Mouse (Mus musculus): ENCODE data around the gene Olfr376.

Gene Olfr376

DNA sequence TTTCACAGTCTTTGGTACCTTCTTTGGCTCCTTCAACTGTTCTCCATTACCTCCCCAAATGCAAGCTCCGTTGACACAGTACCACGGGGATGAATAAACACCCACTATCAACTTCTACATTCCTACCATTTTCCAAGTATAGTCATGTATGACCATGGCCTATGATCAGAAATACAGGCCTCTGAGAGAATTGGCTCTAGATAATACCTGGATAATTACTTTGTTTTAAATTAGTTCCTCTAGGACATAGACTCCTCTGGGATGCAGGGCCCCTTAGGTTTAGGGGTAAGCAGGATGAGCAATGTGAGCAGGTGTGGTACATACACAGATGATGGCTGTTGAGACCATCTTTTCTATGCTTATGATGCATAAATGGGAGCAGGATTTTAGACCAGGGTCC, at the start of gene Olfr376:
Olfr376 (plus strand) TSS at position 301 of the 400 bp plus-strand sequence.
- no peak for DNase-seq (ENCODE audit: low read depth)

DNA sequence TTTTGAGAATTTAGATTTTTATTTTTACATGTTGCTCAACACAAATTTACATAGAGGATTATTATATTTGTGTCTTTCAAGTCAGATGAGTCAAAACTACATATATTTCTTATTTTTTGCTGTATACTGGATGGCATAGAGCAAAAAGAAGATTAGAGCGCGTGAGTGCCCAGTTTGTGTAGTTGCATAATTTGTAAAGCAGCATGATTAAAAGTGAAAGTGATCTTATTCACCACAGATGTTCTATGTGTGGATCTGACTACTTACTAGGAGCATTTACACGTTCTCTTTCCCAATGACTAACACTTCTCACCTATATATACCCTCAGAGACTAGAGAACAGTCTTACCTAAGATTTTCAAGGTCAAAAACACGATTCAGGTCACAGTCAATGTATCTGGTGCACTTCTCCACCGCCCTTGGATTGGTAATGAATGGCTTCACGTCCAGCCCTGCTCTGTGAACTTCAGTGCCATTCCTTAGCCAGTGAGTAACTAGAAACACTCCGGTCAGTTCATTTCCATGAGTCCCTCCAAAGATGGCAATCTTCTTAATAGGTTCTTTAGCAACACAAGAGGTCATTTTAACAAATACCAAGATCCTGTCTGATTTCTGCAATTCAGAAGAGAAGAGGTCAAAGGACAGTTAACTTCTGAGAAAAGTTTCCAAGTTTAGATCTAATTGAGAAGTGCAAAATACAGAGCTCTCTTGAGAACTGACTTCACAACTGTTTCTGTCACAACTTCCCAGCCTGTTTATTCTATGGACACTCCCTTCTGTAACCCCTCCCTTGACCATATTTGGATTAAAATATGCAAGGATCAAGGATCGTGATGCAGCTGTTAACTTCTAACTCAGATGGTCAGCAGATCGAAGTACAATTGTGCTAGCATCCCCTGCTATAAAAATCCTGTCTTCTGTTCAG, 46.9 kb upstream of the Olfr376 start:
- DNase-seq (ENCODE audit: low read depth): no peak

DNA sequence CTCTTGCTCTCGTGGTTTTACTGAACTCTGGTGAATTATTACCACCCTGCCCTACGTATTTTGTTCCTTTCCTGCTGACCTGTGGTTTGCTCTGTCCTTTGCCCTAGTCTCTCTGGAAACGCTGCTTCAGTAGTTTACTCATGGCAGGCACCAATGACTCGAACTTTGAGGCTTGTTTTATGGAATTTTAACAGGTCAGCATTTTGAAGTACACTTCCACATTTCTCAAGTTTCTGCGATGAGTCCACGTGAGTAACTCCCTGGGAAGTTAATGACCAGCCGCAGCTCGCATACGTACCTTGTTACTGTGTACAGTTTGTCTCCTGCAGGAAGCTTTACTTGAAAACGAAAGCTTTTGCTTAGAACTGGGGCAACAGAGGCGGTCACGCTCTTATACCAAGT, 44.6 kb upstream of the Olfr376 start:
- no peak for DNase-seq (ENCODE audit: low read depth)

DNA sequence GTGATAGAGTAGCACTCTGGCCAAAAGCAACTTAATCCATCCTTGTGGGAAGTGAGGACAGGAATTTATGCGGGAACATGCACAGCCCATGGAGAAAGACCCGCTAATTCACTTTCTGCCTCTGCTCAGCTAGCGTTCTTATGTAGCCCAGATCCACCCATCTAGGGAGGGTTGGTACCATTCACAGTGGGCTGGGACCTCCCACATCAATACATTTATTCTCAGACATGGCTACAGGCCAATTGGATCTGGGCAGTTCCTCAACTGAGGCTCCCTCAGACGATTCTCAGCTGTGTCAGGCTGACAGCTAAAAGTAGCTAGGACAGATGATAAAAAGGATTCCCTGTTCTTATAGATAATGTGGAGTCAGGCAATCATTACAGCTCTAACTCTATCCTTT, 43.7 kb upstream of the Olfr376 start:
- no peak for DNase-seq (ENCODE audit: low read depth)

DNA sequence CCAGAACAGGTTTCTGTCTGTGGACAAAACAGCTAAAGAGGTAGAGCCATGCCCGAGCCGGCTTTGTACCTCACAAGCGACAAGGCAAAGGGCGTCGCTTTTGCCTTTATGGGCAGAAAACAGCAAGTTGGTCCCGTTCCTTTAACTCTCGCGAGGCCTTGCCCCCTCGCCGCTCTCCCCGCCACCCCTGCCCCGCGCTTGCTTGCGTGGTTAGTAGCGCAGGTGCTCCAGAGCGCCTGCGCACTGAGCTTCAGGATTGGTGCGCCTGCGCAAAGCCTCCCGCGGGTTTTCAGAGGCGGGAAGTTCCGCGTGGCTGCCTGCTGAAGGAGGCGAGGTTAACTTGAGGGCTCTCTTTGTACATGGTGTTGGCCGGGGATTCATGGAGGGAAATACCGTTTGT, 41.6 kb upstream of the Olfr376 start, which contains the start of the genes Aspa, Gm49340 and Spata22:
Aspa (minus strand) TSS at position 155 of the 400 bp plus-strand sequence.
Gm49340 (plus strand) TSS at position 300 of the 400 bp plus-strand sequence.
Spata22 (plus strand) TSS at position 300 of the 400 bp plus-strand sequence.
- DNase-seq (ENCODE audit: low read depth): no peak

DNA sequence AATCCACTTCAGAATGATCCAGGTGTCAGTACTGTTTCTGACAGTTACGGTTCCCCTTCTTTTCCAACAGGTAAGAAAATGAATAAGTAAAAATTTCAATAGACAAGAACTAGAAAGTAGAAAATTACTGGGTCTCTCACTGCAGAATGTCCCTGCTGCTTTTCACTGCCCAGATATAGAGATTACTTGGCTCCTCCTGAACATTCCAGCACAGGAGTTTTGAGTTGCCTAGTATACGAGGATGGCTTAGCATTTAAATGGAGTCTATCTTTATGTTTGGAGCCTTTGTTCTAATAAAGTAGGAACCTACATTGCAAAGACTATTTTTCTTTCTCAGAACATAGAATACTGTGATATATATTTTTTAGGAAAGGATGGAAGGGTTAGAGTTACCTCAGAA, 37.7 kb upstream of the Olfr376 start:
- DNase-seq (ENCODE audit: low read depth): no peak

DNA sequence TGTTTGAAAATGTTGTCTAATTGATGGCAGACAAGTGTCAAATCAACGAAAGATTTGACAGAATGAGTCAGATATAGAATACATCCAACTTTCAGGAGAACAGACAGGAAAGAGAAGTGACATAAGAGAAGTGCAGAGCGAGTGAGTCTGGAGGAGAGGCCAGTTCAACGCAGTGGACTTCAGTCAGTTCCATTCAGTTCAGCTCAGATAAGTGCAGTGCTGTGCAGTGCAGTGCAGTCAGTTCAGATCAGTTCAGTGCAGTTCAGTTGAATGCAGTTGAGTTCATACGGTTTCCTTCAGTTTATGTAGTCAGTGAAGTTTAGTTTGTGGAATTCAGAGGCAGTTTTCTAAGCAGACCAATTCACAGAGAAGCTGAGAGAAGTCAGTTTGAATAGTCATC, 34.1 kb upstream of the Olfr376 start:
- DNase-seq (ENCODE audit: low read depth): no peak

DNA sequence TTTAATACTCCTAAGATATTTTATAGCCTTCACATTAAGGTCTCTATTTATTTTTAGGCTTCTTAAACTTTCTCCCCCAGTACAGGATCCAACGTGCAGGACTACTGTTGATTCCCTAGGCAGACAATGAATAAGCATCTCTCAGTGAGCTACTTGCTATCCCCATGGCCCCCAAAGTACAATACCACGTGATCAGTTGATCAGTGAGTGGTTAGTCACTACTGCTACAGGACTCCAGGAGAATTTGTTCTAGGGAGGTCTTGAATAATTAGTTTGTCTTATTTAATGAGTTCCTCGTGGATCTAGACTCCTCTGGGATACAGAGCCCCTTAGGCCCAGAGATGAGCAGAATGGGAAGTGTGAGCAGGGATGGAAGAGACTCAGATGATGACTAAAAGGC, 20.6 kb upstream of the Olfr376 start, which contains the start of gene Olfr20:
Olfr20 (plus strand) TSS at position 301 of the 400 bp plus-strand sequence.
- DNase-seq (ENCODE audit: low read depth): no peak

DNA sequence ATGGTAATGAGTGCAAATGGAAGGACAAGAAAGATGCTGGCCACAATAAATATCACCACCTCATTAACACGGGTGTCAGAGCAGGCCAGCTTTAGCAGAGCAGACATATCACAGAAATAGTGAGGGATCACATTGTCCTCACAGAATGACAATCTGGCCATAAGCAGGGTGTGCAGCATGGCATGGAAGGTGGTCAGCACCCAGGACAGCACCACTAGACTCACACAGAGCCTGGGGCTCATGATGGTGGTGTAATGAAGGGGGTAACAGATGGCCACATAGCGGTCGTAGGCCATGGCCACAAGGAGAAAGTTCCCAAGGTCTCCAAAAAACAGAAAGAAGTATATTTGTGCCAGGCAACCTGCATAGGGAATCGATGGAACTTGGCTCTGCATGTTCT, 24.3 kb downstream of the Olfr376 start:
- no peak for DNase-seq (ENCODE audit: low read depth)

DNA sequence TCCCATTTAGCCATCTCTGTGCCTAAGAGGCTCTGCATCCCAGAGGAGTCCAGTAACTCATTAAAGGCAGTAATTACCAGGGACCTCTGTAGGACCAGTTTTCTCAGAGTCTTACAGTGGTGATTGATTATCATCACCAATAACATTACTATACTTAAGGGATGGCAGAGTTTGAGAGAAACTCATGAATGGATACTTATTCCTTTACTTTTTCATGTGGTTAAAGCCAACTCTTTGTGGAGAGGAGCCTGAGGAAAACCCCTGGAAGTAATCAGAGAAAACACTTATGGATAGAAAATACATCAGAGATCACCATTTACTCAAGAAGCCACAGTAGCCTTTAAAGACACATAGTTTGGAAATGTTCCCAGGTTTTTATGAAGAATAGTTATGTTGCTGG, 28.5 kb downstream of the Olfr376 start, which contains the start of gene Olfr1:
Olfr1 (minus strand) TSS at position 101 of the 400 bp plus-strand sequence.
- DNase-seq (ENCODE audit: low read depth): no peak

Data from naive thymus-derived CD4-positive, alpha-beta T cell, adult 2 months (primary cell).